Mouse (Mus musculus) olfactory bulb, adult 2 months (tissue): ENCODE data around the gene Wdr5b.

Experiments used
- CTCF ChIP-seq: fragments of 200-500 bp; IDR thresholded peaks from 2 replicates; pipeline ENCODE4 v1.5.1; 2012; ENCODE audit warnings: low read depth, mild to moderate bottlenecking, low read length, moderate library complexity; ENCODE audit not compliant: insufficient read depth
- POLR2A ChIP-seq: fragments of 200-500 bp; IDR thresholded peaks from 2 replicates; pipeline ENCODE4 v1.6.1; 2012; ENCODE audit warnings: mild to moderate bottlenecking, low read depth, low read length, moderate library complexity; ENCODE audit not compliant: insufficient read depth

GRCm38 (mm10) chr16:36067694-36068093 is 26.7 kb downstream of the Wdr5b start:
- TF ChIP-seq CTCF (no peak), POLR2A (no peak)
